Mouse (Mus musculus): ENCODE measurements around the gene Rnf213.
"Not testable (repeated sequence)": the region's sequence is repeated elsewhere in the genome, so short reads cannot be mapped to it uniquely, and the experiment has no call there.

Rnf213 gene

GRCm38 (mm10) chr11:119392800-119393482 is at the start of gene Rnf213:
Rnf213 (plus strand) TSS chr11:119393100.
- DNase-seq (ENCODE audit: low spot score), result peak; percentile 72

DNA sequence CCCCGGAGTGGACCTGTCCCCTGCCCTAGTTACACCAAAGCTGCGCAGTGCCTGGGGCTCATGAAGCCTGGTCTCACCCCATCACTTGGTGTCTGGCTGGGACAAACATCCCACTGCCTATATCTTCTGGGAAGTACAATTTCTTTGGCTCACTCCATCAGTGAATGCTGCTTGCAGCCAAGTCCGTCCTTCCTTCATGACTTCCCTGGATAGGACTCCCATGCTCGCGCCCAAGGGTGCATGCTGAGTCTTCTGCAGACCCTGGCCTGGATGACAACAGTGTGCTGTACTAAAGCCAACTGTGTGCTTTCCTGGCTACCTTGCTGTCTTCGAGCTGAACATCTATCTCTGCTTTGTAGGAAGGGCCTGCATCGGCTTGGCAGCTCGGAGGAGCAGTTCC is 48.7 kb upstream of the Rnf213 start:
- no peak for DNase-seq (ENCODE audit: low spot score)

DNA sequence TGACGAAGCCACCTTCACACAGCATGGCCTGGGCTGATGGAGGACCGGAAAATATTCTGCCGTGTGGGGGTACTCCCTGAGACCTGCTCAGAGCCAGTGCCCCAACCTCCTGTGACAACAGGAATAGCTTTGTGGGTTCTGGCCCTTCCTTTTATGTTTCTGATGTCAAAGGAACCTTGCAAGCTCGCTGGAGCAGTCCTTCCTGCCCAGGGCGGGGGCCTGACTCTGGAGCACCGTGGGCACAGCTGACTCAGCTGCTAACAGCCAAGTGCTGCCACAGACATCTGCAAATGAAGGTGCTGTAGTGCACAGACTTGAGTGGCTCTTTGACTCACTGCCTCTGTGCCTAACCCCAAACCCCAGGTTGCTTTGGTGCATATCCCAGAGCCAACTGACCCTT is 48.0 kb upstream of the Rnf213 start:
- DNase-seq (ENCODE audit: low spot score), result no peak

DNA sequence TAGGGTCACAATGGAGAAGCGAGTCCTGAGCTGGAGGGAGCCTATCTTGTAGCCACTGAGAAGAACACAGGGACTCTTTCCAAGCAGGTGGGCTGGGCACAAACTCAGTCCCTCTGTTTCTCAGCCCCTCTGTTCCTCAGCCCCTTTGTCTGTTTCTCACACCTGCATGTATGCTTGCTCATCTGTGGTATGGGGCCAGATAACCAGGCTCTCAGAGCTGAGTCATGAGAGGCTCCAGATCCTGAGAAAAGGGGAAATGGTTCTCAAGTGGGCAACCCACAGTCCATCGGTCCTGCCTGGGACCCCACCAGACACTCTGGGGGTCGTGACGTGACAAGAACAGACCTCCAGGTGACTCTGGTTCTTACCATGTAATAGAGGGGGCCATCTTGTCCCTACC is 45.8 kb upstream of the Rnf213 start:
- no peak for DNase-seq (ENCODE audit: low spot score)

DNA sequence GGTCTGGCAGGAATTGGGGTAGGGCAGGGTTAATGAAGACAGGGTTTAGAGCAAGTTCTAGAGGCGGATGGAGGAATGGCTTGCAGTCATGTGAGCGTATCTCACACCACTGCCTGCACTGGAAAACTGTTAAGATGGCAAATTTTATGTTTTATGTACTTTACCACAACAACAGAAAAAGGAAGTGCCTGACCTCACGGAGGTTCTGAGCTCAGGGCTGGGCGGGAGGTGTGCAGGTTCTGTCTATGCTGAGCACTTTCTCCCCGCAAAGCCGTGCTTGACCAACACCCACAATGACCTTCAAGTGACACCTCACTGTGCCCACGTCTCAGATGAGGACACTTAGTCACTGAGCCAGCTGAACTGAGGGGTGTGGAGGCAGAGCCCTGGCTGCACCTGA is 40.8 kb upstream of the Rnf213 start:
- no peak for DNase-seq (ENCODE audit: low spot score)

- DNase-seq (ENCODE audit: low spot score), result no peak
Observed at GRCm38 (mm10) chr11:119353946-119354345, 39.0 kb upstream of the Rnf213 start.

DNA sequence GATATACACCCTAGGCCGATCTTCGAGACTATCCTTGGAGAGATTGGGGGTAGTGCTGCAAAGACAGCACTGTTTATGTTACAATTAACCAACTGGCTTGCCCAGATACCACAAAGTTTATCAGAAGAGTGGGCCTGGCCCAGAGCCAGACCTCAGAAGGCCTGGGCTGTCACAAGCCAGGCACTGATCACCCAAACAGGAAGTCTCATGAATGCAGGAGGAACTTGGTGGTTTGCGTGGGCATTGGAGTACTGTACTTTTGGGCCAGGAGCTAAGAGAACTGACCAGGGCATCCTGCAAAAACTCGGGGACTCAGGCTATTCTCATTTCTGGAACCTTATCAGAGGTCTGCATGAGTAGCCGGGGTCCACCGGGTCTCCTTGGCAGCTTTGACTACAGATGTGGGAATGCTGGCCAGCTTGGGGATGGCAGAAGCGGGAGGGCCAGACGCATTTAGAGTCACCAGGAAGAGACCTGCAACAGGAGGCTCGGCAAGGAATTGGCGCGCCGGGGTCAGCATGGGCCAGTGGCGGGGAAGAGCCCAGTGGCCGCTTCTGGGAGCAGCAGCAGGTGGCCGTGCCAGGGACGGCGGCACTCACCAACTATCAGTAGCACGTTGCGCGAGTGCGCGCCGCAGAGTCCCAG is 38.0 kb upstream of the Rnf213 start:
- peak; percentile 55 for DNase-seq (ENCODE audit: low spot score)

DNA sequence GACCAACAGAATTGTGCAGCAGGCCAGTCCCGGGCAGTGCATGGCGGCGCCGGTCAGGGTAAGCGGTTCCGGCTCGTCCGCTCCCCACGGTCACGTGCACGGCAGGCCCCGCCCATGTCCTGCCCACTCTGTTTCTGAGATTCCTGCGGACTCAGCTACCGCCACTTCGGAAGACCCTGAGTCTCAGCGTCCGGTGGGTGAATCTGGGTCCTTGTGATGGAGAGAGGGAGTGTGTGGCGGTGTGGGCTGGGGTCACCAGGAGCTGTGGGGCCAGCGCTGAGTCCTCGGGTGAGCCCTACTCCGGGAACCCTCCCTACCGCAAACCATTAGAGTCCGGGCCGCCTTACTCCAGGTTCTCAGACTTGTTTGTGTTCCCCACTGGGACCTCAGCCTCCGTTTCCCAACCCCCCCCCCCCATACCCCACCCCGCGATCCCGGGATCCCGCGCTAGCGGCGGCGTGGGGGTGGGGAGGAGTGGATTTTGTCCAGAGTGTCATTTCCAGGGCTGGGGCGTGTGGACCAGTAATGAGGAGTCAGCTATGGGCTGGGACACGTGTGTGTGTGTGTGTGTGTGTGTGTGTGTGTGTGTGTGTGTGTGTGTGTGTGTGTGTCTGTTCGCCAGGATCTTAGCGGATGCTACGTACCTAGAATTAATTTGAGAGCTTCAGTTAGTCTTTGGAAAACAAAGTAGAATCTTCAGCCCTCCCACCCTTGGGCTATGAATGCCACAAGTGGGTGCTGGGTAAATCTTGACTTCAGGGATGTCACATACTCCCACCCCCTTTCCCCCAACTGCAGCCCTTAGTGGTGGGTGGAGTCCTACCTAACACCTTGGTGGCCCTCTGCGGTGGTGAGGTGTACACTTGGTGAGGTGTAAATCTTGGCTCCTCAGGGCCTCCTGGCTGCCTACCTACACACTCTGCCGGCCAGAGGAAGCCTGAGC is 37.2 kb upstream of the Rnf213 start, which contains the start of the genes Sgsh and Slc26a11:
Sgsh (minus strand) TSS at position 94 of the 943 bp plus-strand sequence.
Slc26a11 (plus strand) TSS at position 115 of the 943 bp plus-strand sequence.
- DNase-seq (ENCODE audit: low spot score), result peak; percentile 58

GRCm38 (mm10) chr11:119359089-119359488 is 33.8 kb upstream of the Rnf213 start:
- DNase-seq (ENCODE audit: low spot score), result no peak

DNA sequence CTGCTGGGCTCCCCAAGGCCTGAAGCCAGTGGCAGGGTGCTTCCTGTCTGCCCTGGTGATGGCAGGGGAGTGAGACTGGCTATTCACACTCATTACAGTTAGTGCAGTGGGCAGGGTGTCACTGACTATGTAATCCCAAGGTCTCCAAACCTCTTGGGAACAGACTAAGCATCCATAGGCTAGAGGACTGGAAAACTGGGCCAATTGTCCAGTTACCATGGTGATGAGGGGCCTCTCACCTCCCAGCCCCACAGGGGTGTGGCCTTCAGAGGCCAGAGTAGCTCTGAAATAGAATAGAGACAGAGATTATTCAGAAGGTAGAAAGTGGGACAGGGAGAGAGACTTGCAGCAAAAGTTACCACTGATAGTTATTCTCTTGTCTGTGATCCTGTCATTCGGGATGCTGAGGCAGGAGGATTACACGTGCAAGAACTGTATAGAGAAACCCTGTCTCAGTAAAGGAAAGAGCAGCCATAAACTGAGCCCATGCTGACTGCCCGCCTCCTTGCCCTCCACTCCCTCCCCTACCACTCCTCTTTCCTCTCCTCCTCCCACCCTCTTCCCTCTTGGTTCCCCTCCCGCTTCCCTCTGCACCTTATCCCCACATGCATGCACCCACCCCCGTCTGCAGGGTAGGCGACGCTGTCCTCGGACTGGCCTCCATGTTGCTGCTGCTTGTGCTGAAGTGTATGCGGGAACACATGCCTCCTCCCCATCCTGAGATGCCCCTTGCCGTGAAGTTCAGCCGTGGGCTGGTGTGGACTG is 29.9 kb upstream of the Rnf213 start:
- no peak for DNase-seq (ENCODE audit: low spot score)

DNA sequence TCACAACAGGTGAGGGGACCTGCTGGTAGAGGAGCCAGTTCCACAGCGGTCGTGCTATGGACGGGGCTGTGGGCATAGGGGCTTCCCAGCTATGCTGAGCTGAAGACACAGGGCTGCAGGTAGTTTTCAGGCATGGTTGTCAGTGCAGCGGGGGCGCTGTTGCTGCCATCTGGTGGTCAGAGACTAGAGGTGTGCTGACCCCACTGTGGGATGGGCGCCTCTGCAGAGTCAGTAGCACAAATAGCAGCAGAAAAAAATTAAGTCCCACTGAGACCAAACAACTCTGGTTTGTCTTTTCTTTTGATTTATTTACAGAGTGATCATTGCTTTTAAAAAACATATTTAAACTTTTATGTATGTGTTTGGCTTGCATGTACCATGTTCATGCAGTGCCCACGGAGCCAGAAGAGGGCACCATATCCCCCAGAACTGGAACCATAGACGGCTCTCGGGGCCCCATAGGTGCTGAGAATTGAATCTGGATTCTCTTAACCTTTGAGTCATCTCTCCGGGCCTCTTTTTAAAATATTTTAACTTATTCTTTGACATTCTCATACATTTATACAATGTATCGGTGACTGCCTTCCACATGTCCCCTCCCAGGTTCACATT is 29.3 kb upstream of the Rnf213 start:
- peak; percentile 60 for DNase-seq (ENCODE audit: low spot score)

DNA sequence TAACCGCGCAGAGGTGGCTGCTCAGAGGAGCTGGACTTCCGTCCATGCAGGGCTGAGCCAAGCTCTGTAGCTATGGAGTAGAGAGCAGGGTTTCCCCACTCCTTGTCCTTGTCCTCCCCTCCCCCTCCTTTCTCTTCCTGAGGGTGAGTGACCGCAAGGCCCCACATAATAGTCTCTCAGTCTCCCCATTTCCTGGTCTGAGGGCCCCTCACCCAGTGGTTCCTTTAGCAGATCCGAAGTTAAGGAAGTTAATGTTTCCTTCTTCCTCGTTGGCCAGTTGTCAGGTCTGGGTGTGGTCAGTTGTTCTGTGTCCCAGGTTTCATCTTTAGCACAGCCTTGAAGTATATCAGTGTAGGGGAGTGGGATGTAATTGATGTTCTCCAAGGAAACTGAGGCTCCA is 17.5 kb upstream of the Rnf213 start:
- DNase-seq (ENCODE audit: low spot score), result no peak

DNA sequence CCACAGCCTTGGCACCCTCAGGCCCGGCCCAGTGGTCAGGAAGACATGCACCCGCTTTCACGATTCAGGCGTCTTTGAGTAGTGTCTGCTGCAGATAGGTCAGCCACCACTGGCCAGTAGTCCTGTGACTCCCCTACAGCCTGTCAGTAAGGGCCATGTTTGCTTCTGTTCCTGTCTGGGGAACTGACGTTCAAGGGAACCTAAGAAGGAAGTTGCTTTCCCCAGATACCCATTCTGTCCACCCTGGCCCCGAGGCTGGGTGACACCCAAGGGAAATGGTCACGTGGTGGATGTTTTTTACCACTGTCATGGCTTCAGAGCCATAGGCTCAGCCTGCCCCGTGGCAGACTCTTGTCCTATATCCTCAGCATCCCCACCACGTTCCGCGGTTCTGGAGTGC is 15.6 kb upstream of the Rnf213 start:
- no peak for DNase-seq (ENCODE audit: low spot score)

GRCm38 (mm10) chr11:119378551-119378950 is 14.3 kb upstream of the Rnf213 start:
- no peak for DNase-seq (ENCODE audit: low spot score)

- no peak for DNase-seq (ENCODE audit: low spot score)
Observed at GRCm38 (mm10) chr11:119381631-119382337, 11.1 kb upstream of the Rnf213 start.

- no peak for DNase-seq (ENCODE audit: low spot score)
Observed at GRCm38 (mm10) chr11:119382338-119382850, 10.5 kb upstream of the Rnf213 start.

DNA sequence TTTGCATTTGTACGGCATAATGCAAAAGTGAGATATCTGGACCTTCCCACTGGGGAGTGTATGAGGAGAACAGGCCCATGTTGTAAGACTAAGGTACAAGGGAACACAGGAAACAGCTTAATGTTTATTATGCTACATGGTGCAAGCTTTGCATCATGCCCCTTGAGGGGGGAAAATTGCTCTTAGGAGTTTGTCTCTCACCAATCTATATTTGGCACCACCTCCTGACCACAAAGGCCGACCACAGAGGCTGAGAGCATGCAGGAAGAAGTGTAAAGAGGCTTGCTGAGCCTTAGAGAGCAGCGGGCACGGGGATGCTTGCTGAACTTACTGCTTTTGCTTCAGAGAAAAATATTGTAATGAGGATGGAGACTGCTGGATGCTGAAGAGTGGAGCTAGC is 8.0 kb upstream of the Rnf213 start:
- DNase-seq (ENCODE audit: low spot score), result no peak

- DNase-seq (ENCODE audit: low spot score), result no peak
Observed at GRCm38 (mm10) chr11:119386306-119386705, 6.6 kb upstream of the Rnf213 start.

GRCm38 (mm10) chr11:119387273-119387672 is 5.6 kb upstream of the Rnf213 start:
- DNase-seq (ENCODE audit: low spot score), result not testable (repeated sequence)

- peak; percentile 9 for DNase-seq (ENCODE audit: low spot score)
Observed at GRCm38 (mm10) chr11:119389851-119390270, 3.0 kb upstream of the Rnf213 start.
